Mouse (Mus musculus) ES-E14 (cell line): ENCODE results near the gene Zfp983. TPM values are rescaled to one million over a fixed set of nuclear protein-coding genes. Genes with fewer than 3 reads are reported as not detected.

Experiments used
- DNase-seq: peaks from one replicate; pipeline ENCODE4 v3.0.0-alpha.2; 2013; ENCODE audit warnings: low read depth, low spot score
- H3K27ac ChIP-seq: 2 replicates; pipeline ENCODE4 v1.5.1; 2012; ENCODE audit warnings: low read depth, mild to moderate bottlenecking, low read length, moderate library complexity, mixed read lengths; ENCODE audit not compliant: poor library complexity, insufficient read depth, severe bottlenecking
- H3K36me3 ChIP-seq: 2 replicates; pipeline ENCODE4 v1.6.1; 2012; ENCODE audit warnings: mild to moderate bottlenecking, low read length, moderate library complexity, mixed read lengths; ENCODE audit not compliant: control insufficient read depth, poor library complexity, insufficient read depth, severe bottlenecking
- H3K4me1 ChIP-seq, 2 experiments: fragments of 150-350 bp in 1 of 2; sonication (generic) in 1 of 2; 2 replicates each; pipeline ENCODE4 v1.6.1; 2012; ENCODE audit warnings: low read length in 2 of 2, mild to moderate bottlenecking in 1 of 2, mixed read lengths in 1 of 2; ENCODE audit not compliant: control insufficient read depth in 2 of 2, insufficient read depth in 2 of 2, poor library complexity in 1 of 2
- H3K4me3 ChIP-seq, 2 experiments: fragments of 150-350 bp in 1 of 2; sonication (generic) in 1 of 2; 2 replicates each; pipeline ENCODE4 v1.5.1; 2012; ENCODE audit warnings: low read length in 2 of 2, low read depth in 1 of 2, mild to moderate bottlenecking in 1 of 2, mixed read lengths in 1 of 2; ENCODE audit not compliant: insufficient read depth in 1 of 2, poor library complexity in 1 of 2, severe bottlenecking in 1 of 2
- H3K9ac ChIP-seq: 2 replicates; pipeline ENCODE4 v1.6.1; 2012; ENCODE audit warnings: low read depth, mild to moderate bottlenecking, low read length, mixed read lengths; ENCODE audit not compliant: poor library complexity, insufficient read depth, severe bottlenecking
- H3K9me3 ChIP-seq: fragments of 150-350 bp; sonication (generic); 2 replicates; pipeline ENCODE4 v1.6.1; 2012; ENCODE audit warnings: low read depth, mild to moderate bottlenecking, low read length; ENCODE audit not compliant: control insufficient read depth, insufficient read depth
- CHD2 ChIP-seq: IDR thresholded peaks from 2 replicates; pipeline ENCODE4 v1.6.1; 2014; ENCODE audit warnings: mild to moderate bottlenecking, low read depth, low read length, inconsistent platforms
- HCFC1 ChIP-seq: IDR thresholded peaks from 2 replicates; pipeline ENCODE4 v1.6.1; 2012; ENCODE audit warnings: low read length, inconsistent platforms, borderline replicate concordance; ENCODE audit not compliant: insufficient read depth
- MAFK ChIP-seq: IDR thresholded peaks from 2 replicates; pipeline ENCODE4 v1.6.1; 2014; ENCODE audit warnings: mild to moderate bottlenecking, low read depth, low read length, inconsistent platforms; ENCODE audit not compliant: insufficient read depth
- ZC3H11A ChIP-seq: IDR thresholded peaks from 2 replicates; pipeline ENCODE4 v1.6.1; 2012; ENCODE audit warnings: low read depth, mild to moderate bottlenecking, inconsistent platforms, low read length, borderline replicate concordance
- ZNF384 ChIP-seq: IDR thresholded peaks from 2 replicates; pipeline ENCODE4 v1.6.1; 2012; ENCODE audit warnings: low read depth, low read length, inconsistent platforms
- in situ Hi-C, 2 experiments: fragments of 600-800 bp; cut with MboI; formaldehyde crosslinking; loops; one replicate each; pipeline ENCODE4 v1.15.1; 2025; ENCODE audit warnings: low sequenced_read_pairs in 2 of 2, inconsistent platforms in 1 of 2; ENCODE audit not compliant: unreplicated experiment in 2 of 2
- total RNA-seq: library from RNA; depleted of rRNA; stranded (reverse); fragments of 300-350 nt; gene quantifications from 2 replicates; pipeline ENCODE4 v1.2.3, GENCODE M21; 2012

Zfp983 gene
- total RNA-seq, 1 experiment: 1.1 TPM

DNA sequence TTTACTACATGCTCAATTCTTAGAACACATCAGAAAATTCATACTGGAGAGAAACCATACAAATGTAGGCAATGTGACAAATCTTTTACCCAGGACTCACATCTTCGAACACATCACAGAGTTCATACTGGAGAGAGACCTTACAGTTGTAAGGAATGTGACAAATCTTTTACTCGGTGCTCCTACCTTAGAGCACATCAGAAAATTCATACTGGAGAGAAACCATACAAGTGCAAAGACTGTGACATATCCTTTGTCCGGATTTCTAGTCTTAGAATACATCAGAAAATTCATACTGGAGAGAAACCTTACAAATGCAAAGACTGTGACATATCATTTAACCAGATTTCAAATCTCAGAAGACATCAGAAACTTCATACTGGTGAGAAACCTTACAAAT lies 41.1 kb downstream of the Zfp983 start, which contains the start of gene Gm10226:
Gm10226 (plus strand) TSS at position 301 of the 400 bp plus-strand sequence.
- Histone ChIP-seq H3K4me3 (no peak within 1 kb of the TSS), H3K4me1 (no peaks in the 10 kb centered on the region), H3K9ac (no peak within 1 kb of the TSS), H3K9me3 (no peaks in the 10 kb centered on the region), H3K36me3 (no peaks in the 10 kb centered on the region), H3K27ac (no peak within 1 kb of the TSS)
- TF ChIP-seq HCFC1 (no peak), ZNF384 (no peak), CHD2 (no peak), MAFK (no peak), ZC3H11A (no peak)
- no peak for DNase-seq
- in situ Hi-C loops: no loop called here

DNA sequence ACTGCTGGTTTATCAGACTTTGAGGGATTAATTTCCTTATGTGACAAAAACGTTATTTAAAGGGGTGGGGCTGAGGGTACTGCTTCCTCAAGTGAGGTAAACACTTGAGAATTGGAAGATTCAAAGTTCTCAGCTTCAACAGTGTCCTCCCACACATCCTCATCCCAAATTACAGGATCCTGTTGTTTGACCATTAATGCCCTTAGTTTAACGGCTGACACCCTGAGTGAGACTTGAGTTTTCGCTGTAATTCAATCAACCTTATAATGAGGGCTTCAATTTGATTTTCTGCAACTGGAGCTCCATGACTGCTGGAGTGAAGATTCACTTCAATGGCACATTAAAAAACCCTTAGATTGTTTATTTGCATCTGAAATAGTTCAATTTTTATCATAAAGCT lies 42.9 kb downstream of the Zfp983 start:
- H3K9ac ChIP-seq: no peak overlapping the region
- H3K27ac ChIP-seq: no peak overlapping the region
- no peaks in the 10 kb centered on the region for H3K4me1 ChIP-seq
- H3K9me3 ChIP-seq: no peaks in the 10 kb centered on the region
- TF ChIP-seq HCFC1: no peak
- no peak for TF ChIP-seq MAFK
- TF ChIP-seq ZNF384: no peak
- TF ChIP-seq CHD2: no peak
- in situ Hi-C loops: no loop called here
- no peak for DNase-seq
- no peak overlapping the region for H3K4me3 ChIP-seq
- H3K36me3 ChIP-seq: no peaks in the 10 kb centered on the region

DNA sequence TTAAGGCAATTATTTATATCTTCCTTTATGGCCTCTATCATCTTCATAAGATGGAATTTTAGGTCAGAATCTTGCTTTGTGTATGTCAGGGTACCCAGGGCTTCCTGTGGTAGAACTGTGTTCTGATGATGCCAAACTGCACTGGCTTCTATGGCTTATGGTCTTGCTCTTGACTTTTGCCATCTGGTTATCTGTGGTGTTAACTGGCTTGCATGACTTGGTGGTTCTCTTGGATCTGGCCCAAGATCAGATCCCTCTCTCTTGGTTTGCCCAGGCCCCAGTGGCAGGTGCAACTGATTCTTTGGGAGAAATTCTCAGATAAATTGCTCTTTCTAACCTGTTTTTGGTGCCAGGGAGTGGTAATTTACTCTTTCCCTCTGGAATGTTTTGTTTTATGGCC lies 45.6 kb downstream of the Zfp983 start:
- in situ Hi-C loops: no loop called here
- no peak for DNase-seq
- Histone ChIP-seq H3K4me3 (no peak overlapping the region), H3K9ac (no peak overlapping the region), H3K9me3 (no peaks in the 10 kb centered on the region), H3K27ac (no peak overlapping the region), H3K4me1 (no peaks in the 10 kb centered on the region), H3K36me3 (no peaks in the 10 kb centered on the region)
- TF ChIP-seq HCFC1: no peak
- TF ChIP-seq ZC3H11A: no peak
- no peak for TF ChIP-seq ZNF384
- TF ChIP-seq CHD2: no peak
- TF ChIP-seq MAFK: no peak

DNA sequence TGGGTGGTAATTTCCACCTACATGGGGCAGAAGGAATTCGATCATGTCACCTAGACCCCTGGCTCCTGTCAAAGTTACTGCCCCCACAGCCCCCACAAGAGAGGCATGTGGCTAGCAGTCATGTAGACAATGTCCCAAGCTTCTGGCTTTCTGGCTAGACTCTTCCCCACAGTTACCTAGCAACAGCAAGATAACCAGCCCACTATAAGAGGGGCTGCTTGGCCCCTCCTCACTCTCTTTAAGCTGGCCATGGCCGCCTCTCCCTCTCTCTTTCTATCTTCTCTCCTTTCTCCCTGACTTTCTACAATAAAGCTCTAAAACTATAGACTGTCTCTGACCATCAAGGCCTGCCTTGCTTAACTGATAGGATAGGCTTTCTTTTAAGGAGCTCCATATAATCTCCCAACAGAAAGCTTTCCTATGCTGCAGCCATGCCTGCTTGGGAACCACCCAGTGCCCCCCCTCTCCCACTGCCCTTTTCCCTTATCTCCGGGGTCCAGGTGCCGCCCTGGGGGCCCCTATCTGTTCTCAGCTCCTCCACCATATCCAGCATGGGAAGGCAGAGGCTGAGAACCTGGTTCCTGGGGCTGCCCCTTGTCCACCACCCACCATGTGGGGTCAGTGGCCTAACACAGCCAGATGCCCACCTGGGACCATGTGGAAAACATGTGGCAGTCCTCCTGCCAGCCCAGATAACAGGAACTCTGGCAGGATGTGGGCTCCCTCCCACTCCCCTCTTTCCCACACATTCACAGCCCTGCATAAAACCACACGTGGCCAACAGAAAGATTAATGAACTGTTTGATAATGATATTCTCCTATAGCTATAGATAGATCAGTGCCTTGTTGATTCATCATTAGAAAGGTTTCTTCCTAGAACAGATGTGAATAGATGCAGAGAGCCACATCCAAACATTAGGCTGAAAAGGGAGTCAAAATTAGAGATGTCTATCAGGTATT lies 52.1 kb downstream of the Zfp983 start:
- no peaks in the 10 kb centered on the region for H3K4me1 ChIP-seq
- no peaks in the 10 kb centered on the region for H3K36me3 ChIP-seq
- no peak for TF ChIP-seq ZC3H11A
- no peak for TF ChIP-seq ZNF384
- no peak for TF ChIP-seq HCFC1
- TF ChIP-seq MAFK: no peak
- TF ChIP-seq CHD2: no peak
- H3K9ac ChIP-seq: no peak overlapping the region
- no peaks in the 10 kb centered on the region for H3K9me3 ChIP-seq
- H3K4me3 ChIP-seq: no peak overlapping the region
- no peak for DNase-seq
- H3K27ac ChIP-seq: no peak overlapping the region
- in situ Hi-C loops: no loop called here

DNA sequence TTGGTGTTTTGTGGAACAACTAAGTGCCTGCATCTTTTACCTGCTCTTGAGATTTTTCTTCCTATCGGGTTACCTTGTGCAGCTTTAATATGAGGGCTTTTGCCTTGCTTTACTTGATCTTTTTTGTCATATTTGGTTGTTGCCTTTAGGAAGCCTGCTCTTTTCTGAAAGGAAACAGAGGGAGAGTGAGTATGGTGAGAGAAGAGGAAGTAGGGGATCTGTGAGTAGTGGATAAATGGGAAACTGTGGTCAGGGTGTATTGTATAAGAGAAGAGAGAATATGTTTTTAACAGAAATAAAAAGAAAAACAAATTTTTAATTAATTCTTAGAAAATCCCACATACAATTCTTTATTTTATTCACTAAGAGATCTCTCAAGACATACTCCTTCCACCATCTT lies 53.0 kb downstream of the Zfp983 start:
- in situ Hi-C loops: no loop called here
- Histone ChIP-seq H3K9me3 (no peaks in the 10 kb centered on the region), H3K36me3 (no peaks in the 10 kb centered on the region), H3K4me3 (no peak overlapping the region), H3K4me1 (no peaks in the 10 kb centered on the region), H3K9ac (no peak overlapping the region), H3K27ac (no peak overlapping the region)
- TF ChIP-seq ZC3H11A (no peak), CHD2 (no peak), HCFC1 (no peak), ZNF384 (no peak), MAFK (no peak)
- DNase-seq: no peak
